Mouse (Mus musculus) gastrocnemius, adult 18-20 months (tissue): ENCODE measurements at regions not wholly inside any gene's neighbourhood (a gene's known extent, or its start where the extent isn't known, plus 50 kb on each side); places are given as distances from the start of the nearest gene placed in this dataset.

Source experiments
- DNase-seq: peaks from one replicate; pipeline ENCODE4 v3.0.0; 2021; ENCODE audit warnings: low spot score

DNA sequence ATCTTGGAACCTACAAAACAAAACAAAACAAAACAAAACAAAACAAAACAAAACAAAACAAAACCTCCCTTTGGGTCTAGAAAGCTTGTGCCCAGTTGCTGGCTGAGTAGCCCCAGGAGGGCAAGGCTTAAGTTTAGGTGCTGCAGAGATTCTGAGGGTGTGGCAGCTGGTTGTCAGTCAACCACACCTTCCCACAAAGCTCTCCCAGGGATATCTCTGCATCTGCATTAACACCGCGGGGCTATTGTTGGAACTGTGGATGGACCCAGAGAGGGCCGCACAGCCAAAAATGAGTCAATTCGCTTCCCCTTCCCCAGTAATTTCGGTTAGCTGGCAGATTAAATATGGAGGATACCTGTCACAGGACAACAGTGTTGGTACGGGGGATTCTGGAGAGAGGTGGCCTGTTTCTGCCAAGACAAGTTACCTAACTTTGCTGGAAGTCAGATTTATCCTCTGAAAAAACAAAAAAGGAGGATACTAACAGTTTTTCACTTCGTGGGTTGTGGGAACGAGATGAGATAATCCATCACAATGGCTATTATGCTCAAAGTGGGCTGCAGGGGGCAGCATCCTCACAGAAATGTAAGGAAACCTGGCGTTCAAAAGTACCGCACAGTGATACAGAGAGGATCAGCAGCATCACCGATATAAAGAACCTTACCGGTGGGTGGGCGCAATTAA is 96.7 kb downstream of the 1500009L16Rik start:
- peak; percentile 67 for DNase-seq

DNA sequence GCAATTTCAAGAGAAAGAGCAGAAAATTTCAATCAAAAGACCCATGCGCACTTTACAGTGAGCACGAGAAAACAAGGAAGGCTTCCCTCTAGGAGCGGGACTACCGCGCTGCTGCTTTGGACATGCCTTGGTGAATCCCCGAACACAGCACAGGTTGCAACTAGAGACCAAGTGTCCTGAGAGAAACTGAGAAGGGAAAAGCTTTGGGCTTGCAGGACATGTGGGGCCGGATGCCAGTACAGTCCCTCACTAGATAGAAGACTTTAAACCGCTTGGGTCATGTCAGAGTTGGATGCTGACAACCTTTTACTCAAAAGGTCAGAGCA is 97.2 kb downstream of the 1500009L16Rik start:
- DNase-seq = no peak

DNA sequence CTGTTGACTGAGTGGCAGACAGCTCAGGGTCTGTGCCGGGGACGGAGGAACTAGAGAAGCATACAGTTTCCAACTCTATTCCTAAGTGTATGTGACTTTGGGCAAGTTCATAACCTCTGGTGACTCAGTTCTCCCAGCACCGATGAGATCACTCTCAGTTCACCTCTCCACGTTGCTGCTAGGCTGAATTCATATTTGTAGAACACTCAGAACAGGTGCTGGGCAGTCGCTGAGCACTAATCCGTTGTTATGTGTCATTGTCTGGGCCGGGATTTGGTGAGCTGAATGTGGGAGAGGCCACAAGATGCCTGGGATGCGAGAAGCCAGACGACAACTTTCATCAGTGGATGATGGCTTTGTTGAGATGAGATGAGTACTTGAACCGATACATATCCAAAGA is 98.4 kb downstream of the 1500009L16Rik start:
- no peak for DNase-seq

DNA sequence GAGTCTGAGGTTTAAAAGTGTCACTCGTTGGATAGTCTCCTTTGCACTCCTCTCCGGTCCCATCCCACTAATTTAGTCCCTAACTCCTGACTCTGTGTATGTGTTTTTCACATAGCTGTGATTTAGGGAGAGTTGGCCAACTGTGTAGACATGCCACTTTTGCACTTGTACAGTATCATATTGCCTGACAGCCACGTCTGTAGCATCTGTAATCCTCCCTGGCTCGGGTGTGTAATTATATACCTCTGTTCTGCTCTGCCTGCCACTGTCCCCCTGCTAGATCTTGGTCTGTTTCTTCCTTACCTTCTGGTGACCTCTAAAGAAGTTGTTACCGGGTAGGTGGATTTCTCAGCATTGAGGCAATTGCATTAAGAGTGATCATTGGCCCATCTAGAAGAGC is 103.4 kb downstream of the 1500009L16Rik start:
- no peak for DNase-seq

DNA sequence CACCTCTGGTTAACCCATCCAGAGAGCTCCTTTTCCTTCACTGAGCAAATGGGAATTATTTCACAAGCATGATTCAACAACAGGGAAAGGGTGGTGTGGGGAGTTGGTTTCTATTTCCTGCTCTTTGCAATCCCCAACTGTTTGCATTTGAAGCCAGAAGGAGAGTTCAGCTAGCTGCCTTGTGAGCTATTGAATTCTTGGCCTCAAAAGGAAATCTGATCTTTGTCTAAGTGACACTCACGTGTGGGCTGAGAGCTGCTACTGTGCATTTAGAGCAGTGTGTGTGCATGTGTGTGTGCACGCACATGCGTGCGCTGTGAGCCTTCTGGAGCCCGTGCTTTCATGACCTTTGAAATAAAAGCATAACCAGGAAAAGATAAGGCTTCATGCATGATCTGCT is 113.7 kb downstream of the 1500009L16Rik start:
- DNase-seq = no peak

DNA sequence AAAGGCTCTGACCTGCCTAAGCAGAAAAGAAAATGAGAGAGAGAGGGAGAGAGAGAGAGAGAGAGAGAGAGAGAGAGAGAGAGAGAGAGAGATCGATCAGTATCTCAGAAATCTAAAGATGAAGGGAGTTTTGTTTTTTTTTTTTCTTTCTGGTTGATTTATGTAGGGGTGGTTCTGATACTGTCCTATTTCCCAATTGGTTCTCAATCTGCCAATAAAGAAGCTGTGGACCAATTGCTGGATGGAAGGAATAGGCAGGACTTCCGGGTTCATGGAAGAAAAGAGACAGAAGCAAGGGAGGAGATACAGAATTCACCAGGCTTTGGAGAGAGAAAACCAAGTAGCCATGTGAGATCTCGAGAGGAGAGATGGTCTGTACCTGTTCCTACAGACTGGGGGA is 117.6 kb downstream of the 1500009L16Rik start:
- DNase-seq = no peak

DNA sequence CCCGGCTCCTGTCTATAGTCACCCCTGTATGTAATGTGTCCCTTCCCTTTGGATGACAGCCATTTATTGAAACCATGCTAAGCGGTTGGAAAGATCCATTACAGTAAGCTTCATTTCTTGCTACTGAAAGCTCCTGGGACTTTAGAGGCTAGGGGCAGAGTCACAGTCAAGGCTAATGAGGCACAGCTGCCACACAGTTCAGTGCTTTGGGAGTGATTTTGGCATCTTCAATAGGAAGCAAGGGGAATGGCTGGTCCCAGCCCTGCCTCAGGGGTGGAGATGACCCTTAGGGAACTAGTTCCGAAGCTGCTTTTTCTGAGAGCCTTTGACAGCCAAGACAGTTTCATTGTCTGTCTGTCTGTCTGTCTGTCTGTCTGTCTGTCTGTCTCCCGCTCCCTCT is 128.2 kb downstream of the 1500009L16Rik start:
- no peak for DNase-seq

DNA sequence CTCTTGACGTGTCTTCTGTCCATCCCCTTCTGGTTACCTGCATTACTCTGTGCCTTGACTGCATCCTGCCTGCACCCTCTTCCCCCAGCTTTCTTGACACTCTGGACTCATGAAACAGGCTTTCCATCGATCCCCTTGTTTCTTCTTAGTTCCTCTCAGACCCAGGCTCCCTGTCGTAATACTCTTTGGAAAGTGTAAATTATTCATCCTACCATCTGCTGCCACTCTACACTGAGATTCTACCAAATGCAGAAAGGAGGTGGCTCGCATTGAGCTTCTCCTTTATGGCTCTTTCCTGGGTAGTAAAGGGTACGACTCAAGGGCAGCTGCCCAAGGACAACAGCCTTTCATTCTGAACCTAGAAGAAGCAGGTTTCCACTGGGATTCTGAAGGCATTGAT is 129.5 kb downstream of the 1500009L16Rik start:
- DNase-seq = no peak

DNA sequence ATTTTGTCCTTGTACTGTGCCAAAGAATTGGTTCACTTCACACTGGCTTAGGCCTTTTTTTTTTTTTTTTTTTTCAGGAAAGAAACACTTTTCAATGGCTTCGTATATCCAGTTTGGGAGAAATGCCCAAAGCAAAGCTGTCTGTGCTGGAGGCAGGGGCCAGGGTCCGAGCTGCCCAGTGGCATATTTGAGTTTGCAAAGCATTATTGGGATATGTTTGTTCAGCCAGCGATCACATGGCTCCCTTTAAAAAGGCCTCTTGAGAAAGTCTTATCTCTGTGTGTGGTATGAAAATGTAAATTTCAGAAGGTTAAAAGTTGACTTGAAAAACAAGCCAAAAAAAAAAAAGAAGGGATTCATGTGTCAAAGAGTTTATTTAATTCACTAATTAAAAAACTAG is 130.1 kb downstream of the 1500009L16Rik start:
- no peak for DNase-seq

DNA sequence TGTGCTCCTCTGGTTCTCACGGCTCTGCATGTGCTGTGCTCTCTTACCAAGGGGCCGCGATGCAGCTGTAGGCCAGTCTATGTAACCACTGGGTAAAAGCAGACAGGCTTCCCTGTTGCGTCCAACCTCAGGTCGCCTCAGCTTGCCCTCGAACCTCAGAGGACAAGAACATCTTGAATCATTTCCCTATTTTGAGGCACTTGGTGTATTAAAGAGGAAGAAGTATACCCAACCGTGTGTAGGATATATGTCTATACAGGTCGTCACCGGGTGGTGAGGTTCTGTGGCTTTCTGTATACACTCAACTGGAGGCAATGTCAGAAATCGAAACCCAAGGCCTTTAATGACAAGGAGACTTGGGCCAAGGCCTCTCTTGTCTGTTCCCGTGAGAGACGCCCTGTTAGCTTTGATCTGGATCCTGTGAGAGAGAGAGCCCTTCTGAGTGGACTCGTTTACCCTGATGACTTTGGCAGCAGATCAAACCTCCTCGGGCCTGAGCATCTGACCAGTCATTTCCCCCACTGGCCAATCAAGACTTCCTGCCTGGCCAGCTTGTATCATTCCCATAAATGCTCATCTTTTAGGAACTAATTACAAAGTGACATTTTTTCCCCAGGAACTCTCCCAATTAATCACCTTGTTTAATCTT is 135.3 kb downstream of the 1500009L16Rik start:
- no peak for DNase-seq

DNA sequence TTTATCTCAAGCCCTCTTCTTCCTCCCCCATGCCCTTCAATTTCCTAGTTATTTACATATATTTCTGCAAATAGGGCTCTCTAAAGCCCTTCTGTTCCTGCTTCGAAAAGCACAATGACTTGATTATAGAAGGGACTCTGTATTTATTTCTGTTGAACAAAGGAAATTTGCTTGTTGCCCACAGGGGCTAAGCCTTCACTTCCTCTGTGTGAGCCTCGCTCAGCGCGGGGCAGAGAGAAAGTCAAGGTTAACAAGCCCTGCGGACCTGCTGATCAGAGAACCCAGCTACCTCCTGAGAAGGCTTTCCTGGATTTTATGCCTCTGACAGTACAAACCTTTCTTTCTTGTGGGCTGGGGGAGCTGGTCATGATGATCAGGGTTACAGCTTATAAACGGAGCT is 136.0 kb downstream of the 1500009L16Rik start:
- DNase-seq = no peak

DNA sequence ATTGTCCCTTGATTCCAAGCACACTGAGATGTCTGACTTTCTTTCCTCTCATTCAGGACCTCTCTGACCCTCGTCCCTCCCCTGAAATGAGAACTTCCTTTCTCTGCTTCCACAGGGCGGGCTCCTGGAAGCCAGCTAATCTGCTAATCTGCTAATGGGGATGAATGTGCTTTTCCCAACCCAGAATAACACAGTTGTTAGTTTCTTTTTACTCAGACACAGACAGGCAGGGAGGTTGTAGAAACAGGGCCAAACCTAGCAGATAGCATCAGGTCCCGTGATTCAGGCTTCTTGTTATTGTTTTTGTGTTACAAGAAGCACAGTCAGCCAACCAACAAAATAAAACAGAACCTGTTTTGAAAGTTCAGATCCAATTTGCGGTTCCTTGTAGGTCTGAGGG is 137.0 kb downstream of the 1500009L16Rik start:
- DNase-seq = peak; percentile 7

DNA sequence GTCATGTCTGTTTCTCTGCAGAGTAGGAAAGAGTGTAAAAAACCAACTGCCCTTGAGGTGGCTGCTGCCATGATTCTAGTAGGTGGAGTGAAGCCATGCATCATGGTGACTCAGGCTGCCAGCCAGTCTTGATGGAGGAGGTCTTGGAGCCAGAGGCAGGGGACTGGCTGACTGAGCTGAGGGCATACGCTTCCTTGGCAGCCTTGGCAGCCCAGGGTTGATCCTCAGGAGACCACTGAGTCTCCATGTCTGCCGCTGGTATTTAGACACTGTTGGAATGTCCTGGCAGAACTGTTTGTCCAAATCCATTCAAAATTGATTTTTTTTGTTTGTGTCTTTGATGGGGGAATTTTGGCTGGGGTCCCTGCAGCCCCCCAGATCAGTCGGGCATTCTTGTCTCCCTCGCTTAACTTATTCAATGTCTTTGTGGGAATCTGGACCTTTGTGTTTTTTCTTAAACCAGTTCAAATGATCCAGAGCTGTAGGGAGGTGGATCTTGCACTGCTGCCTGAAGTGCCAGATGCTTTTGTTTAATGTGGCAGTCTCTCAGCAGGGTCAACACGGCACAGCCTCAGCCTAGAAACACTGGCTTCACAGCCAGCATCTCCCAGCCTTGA is 139.0 kb downstream of the 1500009L16Rik start:
- DNase-seq = peak; percentile 5

DNA sequence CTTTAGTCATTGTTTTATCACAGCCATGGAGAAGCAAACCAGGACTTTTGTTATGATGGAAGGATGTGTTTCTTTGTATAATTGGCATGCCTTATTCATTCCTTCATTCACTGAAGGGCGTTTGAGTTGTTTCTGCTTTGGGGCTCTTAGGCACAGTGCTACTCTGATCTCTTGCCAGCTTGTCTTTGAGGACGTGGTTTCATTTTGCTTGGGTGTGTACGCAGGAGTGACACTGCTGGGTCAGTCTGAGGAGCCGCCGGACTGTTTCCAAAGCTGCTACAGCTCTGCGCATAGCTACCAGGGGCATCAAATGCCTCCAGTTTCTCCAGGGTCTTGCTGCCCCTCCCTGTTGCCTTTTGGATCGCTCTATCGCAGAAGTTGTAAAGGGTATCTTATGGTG is 141.9 kb downstream of the 1500009L16Rik start:
- DNase-seq = no peak

DNA sequence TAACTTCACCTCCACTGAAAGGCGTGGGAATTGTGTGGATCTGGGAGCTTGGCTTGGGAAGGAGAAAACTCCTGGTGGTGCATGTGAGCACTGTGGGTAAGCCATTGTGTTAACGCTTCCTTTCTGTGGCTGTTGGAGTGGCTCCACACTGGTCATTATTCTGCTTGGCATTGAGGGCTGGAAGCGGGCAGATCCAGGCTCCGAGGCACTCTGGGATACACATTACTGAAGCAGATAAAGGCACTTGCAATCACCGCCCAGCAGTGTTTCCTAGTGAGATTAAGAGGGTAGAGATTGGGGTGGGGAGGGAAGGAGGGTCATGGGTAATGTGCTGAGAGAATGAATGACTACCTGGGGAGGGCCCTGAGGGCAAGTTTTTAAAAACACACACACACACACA is 143.3 kb downstream of the 1500009L16Rik start:
- DNase-seq = peak; percentile 7

DNA sequence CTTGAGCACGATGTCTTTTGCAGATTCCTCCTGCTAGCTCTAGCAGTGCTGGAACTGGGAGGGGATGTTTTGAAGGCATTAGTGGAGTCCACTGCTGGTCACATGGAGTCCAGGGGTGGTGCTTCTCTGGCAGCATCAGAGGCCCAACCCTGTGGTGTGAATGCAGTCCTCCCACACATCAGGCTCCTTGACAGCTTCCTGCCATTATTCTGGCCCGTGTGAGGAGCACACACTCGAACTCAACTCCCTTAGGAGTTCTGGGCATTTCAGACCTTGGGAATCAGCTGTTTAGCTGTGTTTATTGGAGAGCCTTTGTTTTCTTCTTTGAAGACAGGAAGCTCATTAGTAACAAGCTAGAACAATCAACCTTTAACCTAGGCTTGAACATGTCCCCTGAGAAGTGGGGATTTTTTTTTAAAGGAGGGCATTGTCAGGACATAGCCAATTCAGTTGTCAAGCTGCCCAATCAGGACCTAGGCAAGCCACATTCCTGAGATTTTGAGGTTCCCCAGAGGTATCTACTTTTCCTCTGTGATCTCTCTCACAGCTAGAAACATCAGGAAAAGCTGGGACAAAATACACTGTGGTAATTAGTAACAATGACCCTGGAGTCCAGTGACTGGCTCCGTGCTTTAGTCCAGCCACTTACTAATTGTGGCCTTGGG is 149.2 kb downstream of the 1500009L16Rik start:
- DNase-seq = peak; percentile 16

DNA sequence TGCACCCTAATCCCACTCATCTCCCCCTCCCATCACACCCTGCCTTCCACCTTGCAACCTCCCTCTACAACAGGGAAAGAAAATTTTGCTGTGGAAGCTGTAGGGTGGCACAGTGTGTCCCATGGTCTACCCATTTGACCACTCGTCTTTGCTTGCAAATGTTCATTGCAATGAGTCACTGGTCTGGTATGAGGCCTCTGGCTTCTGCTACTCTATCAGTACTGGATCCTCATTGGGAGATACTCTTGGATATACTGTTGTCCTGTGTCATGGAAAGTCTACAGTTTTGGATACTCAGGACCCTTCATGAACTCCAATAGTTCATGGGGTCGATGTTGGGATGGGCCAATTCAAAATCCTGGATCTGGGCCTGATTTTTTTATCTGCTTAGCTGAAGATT is 156.1 kb downstream of the 1500009L16Rik start:
- no peak for DNase-seq

DNA sequence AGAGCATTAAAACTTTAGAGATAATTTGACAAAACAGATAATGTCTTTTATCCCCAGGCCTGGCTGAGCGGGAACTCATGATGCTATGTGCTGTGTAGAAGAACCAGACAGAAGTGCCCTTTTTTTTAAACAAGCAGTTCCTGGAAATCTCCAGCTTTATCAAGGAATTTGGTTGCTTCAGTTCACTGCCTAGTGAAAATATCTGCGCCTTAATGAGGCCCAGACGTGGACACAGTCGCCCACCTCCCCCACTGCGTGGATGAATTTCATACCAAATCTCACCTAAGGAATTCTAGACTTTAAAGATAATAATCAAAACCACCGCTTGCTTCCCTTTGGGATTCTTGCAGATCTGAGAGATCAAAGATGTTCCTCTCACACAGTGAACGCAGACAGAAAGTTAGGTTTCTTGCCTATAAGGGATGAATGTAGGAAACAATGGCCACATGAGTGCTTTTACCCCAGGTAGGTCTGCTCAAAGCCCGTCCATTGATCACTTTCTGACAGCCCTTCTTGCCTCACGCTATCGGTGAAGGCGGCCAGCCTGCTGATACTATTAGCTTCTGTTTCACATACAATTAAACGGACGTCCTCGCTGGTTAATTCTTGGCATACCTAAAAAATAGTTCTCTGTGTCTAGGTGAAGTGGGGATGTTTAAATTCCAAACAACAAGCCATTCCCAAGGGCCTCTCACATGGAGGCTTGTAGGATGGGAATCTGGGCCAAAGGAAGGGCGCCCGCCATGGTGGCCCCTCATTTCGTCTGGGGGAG is 159.6 kb downstream of the 1500009L16Rik start:
- no peak for DNase-seq

DNA sequence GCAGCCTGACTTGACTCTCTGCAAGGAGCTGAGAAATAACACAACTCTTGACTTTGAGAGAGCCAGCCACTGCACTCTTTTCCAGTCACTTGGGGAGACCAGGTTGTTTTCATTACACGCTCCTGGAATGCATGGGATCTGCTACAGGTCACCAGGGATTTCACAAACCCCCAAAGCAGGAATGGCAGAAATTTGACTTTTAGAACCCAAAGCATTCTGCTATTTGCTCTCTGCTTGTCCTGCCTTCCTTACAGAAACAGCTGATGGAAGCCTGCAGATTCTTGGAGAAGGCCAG is 160.2 kb downstream of the 1500009L16Rik start:
- no peak for DNase-seq

DNA sequence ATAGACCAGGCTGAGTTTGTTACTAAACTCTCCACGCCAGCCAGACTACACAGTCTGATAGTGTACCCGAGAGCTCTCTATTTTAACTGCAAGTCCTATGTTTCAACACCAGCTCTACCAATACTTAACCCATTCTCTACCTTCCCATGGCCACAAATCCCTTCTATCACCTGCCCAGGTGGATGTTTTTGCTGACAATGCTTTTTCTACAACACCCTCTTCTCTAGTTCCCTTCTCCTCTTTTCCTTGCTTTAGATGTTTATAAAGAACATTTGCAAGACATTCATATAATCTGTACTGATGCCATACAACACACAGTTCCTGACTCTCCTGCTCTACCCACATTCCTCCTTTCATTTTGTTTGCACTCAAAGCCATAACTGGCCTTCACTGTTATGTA is 161.9 kb downstream of the 1500009L16Rik start:
- DNase-seq = no peak

DNA sequence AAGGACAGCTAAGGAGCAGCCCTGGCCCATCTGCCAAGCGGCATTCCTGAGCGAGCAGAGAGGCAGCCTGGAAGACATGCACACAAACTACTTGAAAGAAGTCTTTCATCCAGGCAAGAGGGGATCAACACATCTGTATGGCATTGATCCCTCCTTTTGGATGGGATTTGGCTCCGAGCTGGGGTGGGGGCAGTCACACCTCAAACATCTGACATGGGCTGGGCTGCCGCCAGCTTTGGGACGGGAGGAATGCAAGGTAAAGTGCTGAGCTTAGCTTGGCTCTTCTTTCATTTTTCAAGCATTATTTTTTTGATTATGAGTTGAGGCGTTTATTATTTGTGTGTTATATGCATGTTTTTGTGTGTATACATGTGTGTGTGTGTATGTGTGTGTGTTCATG is 165.9 kb downstream of the 1500009L16Rik start:
- DNase-seq = no peak

DNA sequence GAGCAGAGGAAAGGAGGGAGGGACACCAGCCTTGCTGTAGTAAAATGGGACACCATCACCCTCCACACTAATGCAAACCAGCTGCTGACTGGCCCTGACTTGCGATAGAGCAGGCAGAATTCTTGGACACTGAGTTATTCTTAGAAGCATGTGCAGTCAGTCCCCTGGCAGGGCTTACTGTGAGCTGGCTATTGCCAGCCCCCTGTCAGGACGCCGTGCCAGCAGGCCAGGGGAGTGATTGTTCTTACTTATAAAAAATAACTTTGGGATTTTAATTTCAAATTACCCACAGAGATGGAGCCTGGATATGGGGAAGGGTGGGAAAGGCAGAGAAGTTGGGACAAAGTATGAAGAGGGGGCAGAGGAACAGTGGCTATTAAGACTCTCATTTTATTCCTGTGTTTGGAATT is 173.1 kb downstream of the 1500009L16Rik start:
- peak; percentile 46 for DNase-seq
